In the genomic region with DNA sequence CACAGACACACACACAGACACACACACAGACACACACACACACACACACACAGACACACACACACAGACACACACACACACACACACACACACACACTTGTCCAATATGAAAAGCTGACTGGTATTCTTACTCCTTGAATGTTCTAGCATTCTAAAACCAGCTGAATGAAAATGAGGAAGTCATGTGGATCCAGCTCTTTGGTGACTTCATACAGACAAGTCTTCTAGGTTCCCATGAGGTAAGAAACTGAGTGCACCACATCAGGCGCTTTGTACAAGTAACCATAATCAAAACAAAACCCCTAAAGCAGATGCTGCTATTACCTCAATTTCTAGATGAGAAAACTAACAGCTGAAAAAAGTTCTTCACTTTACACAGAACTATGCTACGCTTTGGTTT, we compare ENCODE assay signal across 19 mouse cellular contexts.
"Had no signal": no experiment of that assay in that cellular context is flagged by ENCODE, and none has a peak within 500 bp of the region (broad histone marks: within the 10 kb centered on the region; RNA-seq: fewer than 3 reads in every experiment).

No protein-coding gene starts in this region.

- H3K4me1 ChIP-seq: kidney, embryonic 15.5 days; liver, embryonic 13.5 days; midbrain, embryonic 10.5 days; midbrain, embryonic 15.5 days; neural tube, embryonic 12.5 days; neural tube, embryonic 15.5 days had no signal

- DNase-seq: kidney, adult 8-10 months; kidney, postnatal 14 days; kidney, postnatal 4 days; liver, embryonic 13.5 days; lung, adult 2 months; lung, postnatal 14 days; lung, postnatal 4 days; right cerebral cortex, adult 18-20 months; right cerebral cortex, postnatal 25 days; spleen, adult 18-20 months; thymus, adult 18-20 months; thymus, postnatal 36 days had no signal

- H3K9me3 ChIP-seq: kidney, embryonic 15.5 days; liver, embryonic 13.5 days; megakaryocyte, embryonic 14.5 days; midbrain, embryonic 10.5 days; midbrain, embryonic 15.5 days; neural tube, embryonic 12.5 days; neural tube, embryonic 15.5 days had no signal

- H3K27me3 ChIP-seq: kidney, embryonic 15.5 days; liver, embryonic 13.5 days; megakaryocyte, embryonic 14.5 days; midbrain, embryonic 15.5 days; neural tube, embryonic 12.5 days; neural tube, embryonic 15.5 days had no signal

- H3K9ac ChIP-seq: kidney, embryonic 15.5 days; liver, embryonic 13.5 days; midbrain, embryonic 15.5 days; neural tube, embryonic 12.5 days; neural tube, embryonic 15.5 days had no signal

- H3K4me2 ChIP-seq: kidney, embryonic 15.5 days; liver, embryonic 13.5 days; midbrain, embryonic 15.5 days; neural tube, embryonic 12.5 days; neural tube, embryonic 15.5 days had no signal

- H3K4me3 ChIP-seq: kidney, embryonic 15.5 days; left cerebral cortex, adult 2 months; liver, embryonic 13.5 days; megakaryocyte, embryonic 14.5 days; midbrain, embryonic 10.5 days; midbrain, embryonic 15.5 days; neural tube, embryonic 12.5 days; neural tube, embryonic 15.5 days had no signal

- H3K36me3 ChIP-seq: midbrain, embryonic 15.5 days had no signal

- ATAC-seq: midbrain, embryonic 15.5 days had no signal

- H3K27ac ChIP-seq: kidney, embryonic 15.5 days; left cerebral cortex, adult 2 months; liver, embryonic 13.5 days; midbrain, embryonic 10.5 days; midbrain, embryonic 15.5 days; neural tube, embryonic 12.5 days; neural tube, embryonic 15.5 days had no signal
